Mouse (Mus musculus) E14TG2a.4 (cell line): ENCODE results near the gene Dgki.

Source experiments
- H3K27me3 ChIP-seq: 2 replicates; pipeline ENCODE4 v1.6.1; 2014; ENCODE audit warnings: low read length, control low read depth; ENCODE audit not compliant: insufficient read depth
- H3K36me3 ChIP-seq: 2 replicates; pipeline ENCODE4 v1.6.1; 2014; ENCODE audit warnings: low read length, control low read depth; ENCODE audit not compliant: insufficient read depth
- H3K4me1 ChIP-seq: replicated peaks from 2 replicates; pipeline ENCODE4 v1.6.1; 2014; ENCODE audit warnings: low read depth, low read length, control low read depth
- H3K4me3 ChIP-seq: replicated peaks from 2 replicates; pipeline ENCODE4 v1.5.1; 2014; ENCODE audit warnings: mild to moderate bottlenecking, low read length
- H3K9me3 ChIP-seq: 2 replicates; pipeline ENCODE4 v1.6.1; 2014; ENCODE audit warnings: low read length, control low read depth
- CTCF ChIP-seq: conservative IDR thresholded peaks from 2 replicates; pipeline ENCODE4 v1.5.1; 2014; ENCODE audit warnings: low read length
- NANOG ChIP-seq: IDR thresholded peaks from 2 replicates; pipeline ENCODE4 v1.6.1; 2014; ENCODE audit warnings: borderline replicate concordance, low read length, mixed read lengths
- POU5F1 ChIP-seq: IDR thresholded peaks from 2 replicates; pipeline ENCODE4 v1.6.1; 2014; ENCODE audit warnings: low read length, borderline replicate concordance

The Dgki gene

DNA sequence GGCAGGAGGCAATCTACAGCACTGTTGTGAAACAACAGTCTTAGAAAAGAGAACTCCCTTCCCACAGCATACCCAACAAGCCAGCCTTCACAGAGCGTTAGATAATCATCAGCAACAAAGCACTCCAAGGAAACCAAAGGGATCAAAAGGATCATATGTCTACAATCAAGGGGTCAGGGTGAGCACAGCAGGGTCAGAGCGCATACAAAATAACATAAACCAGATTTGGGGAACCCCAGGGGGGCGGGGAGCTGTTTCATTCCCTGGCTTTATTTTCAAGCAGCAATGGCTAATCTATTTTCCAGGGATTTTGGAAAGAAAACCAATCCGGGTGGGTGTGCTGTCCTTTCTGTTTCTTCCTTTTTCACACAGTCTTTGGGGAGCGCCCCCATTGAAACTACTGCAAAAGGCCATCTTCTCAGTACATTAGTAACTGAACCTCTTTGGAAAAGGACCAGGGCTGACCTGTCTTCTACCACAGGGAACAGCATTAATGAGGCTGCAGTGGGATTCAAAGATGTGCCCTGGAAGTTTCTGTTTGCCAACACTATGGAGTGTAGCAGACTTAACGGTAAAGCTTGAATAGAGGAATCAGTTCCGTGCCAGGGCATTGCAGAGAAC, 419.2 kb downstream of the Dgki start:
- Histone ChIP-seq H3K36me3 (no peaks in the 10 kb centered on the region), H3K4me1 (no peaks in the 10 kb centered on the region), H3K27me3 (no peaks in the 10 kb centered on the region), H3K9me3 (no peaks in the 10 kb centered on the region; the same call in 1 of the 2 replicates), H3K4me3 (no peak overlapping the region)
- TF ChIP-seq POU5F1: no peak
- TF ChIP-seq CTCF: no peak
- TF ChIP-seq NANOG: no peak

DNA sequence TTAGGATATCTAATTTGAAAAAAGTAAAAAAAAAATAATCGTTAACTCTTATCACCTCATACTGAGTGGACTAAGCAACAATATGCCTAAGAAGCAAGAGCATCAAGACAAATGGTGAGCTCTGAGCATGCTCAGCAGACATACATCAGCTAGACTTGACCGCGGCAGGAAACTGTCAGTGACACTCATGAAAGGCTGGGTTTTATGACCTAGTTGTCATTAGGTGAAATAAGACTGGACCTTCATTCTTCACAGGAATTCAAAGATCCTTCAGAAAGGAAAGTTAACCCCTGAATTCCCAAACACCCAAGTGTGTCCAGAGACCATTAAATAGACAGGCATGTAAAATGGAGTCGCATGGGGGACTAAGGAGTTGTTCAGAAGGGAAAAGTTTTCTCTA, 422.6 kb downstream of the Dgki start:
- H3K9me3 ChIP-seq: no peaks in the 10 kb centered on the region
- H3K36me3 ChIP-seq: no peaks in the 10 kb centered on the region
- TF ChIP-seq CTCF: no peak
- no peak for TF ChIP-seq POU5F1
- TF ChIP-seq NANOG: no peak
- no peaks in the 10 kb centered on the region for H3K27me3 ChIP-seq
- H3K4me3 ChIP-seq: no peak overlapping the region
- H3K4me1 ChIP-seq: no peaks in the 10 kb centered on the region

DNA sequence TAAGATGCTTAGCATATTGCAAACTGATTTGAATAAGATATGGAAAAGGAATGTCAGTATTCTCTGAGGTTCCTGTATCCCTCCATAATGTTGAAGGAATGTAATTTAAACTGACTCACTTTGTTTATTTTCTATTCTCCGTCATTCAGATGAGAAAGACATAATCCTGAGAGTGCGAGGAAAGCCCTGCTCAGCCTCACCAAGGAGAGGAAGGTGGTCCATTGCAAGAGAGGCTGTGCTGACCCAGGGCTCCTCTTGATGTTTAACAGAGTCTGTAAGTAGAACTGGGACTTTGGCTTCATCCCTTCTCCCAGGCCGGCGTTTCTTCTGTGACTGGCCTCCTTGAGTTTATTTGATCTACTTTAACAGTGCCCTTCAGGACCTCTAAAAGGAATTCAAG, 423.6 kb downstream of the Dgki start:
- Histone ChIP-seq H3K36me3 (no peaks in the 10 kb centered on the region), H3K4me3 (no peak overlapping the region), H3K9me3 (no peaks in the 10 kb centered on the region), H3K27me3 (no peaks in the 10 kb centered on the region), H3K4me1 (no peaks in the 10 kb centered on the region)
- no peak for TF ChIP-seq CTCF
- no peak for TF ChIP-seq POU5F1
- no peak for TF ChIP-seq NANOG

DNA sequence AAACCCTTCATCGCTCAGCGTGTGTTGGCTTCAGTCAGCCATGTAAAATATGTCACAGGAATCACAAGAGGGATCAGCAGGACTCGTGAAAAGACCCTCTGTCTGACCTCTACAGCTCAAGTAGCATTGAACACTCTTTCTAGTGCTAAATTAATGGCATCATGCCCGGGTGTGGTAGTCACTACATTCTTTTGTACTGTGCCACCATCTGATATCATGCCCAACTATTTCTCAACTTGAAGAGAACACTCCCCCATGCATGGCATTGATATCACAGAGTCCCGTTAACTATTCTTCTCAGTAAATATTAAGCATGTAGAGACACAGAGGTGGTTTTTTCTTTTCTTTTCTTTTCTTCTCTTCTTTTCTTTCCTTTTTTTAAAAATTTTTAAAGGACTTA, 424.1 kb downstream of the Dgki start:
- H3K9me3 ChIP-seq: no peaks in the 10 kb centered on the region
- H3K27me3 ChIP-seq: no peaks in the 10 kb centered on the region
- H3K36me3 ChIP-seq: no peaks in the 10 kb centered on the region
- no peaks in the 10 kb centered on the region for H3K4me1 ChIP-seq
- TF ChIP-seq NANOG (no peak), CTCF (no peak), POU5F1 (no peak)
- H3K4me3 ChIP-seq: no peak overlapping the region

DNA sequence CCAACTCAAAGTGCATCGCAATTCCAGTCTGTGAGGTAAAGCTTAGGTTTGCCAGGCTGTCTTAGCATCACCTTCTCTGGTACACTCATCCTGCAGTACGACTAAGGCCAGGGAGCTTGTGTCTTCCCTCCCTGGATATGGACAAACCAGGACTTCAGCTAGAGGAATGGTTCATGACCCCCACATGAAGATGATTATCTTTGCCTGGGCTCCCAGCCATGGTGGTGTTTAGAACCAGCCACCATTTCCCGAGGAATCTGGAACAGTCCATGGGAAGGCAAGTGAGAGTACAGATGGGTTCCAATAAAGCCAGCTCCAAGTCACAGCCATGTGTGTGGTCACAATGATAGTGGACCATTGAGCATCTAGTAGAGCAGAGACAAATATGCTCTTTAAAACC, 427.1 kb downstream of the Dgki start:
- TF ChIP-seq NANOG: no peak
- TF ChIP-seq CTCF: no peak
- no peak for TF ChIP-seq POU5F1
- Histone ChIP-seq H3K4me3 (no peak overlapping the region), H3K9me3 (no peaks in the 10 kb centered on the region), H3K36me3 (no peaks in the 10 kb centered on the region), H3K4me1 (no peaks in the 10 kb centered on the region), H3K27me3 (no peaks in the 10 kb centered on the region)

DNA sequence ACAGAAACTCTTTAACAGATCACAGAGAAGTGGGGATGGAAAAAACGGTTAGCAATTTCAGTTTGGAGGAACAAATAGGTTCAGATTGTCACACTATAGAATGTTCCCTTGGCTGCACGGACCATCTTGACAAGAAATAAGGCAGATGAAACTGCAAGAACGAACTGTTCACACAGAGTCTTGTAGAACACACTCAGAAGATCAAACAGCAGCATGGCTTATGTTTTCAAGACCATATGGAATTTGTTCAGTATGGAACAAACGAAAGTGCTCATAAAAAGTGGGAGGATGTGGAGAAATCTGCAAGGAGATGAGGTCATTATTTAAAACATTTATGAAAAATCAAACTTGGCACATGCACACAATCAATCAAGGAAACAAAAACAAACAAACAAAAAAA, 431.8 kb downstream of the Dgki start:
- H3K4me1 ChIP-seq: no peaks in the 10 kb centered on the region
- H3K36me3 ChIP-seq: no peaks in the 10 kb centered on the region
- no peaks in the 10 kb centered on the region for H3K27me3 ChIP-seq
- no peak for TF ChIP-seq POU5F1
- no peak for TF ChIP-seq NANOG
- TF ChIP-seq CTCF: no peak
- H3K4me3 ChIP-seq: no peak overlapping the region
- no peaks in the 10 kb centered on the region for H3K9me3 ChIP-seq

DNA sequence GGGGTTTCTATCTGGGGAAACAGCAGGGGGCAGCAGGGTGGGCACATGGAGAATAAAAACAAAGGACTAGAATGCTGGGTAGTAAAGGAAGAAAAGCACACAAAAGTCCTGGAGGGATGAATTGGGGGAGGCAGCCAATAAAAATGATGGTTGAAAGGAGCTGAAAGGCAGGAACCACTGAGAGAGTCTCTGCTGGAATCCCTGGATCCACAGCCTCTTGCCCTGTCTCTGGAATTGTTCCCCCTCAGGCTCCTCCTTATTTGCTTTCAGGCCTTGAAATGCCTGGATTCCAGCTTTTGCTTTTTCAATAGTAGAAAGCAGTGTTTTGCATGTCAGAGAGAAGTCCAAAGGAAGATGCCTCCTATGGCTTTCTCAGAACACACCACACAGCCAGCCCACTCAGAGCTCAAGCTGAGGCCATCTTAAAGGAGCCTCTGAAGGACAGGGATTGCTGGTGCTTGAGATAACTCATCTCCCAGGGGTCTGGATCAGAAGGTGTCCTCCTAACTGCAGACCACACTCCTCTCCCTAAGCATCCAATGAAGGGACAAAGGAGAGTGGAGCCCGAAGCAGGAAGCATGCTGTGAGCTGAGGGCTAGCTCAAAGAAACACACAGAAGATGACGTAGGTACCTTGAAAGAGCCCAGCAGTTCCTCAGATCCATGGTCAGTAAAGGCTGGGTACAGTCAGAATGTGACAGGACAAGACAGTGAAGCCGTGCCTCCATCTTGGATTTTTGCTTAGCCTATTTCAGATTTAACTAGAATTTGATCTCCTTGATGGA, 441.5 kb downstream of the Dgki start:
- H3K4me1 ChIP-seq: peaks cover 33% of the 10 kb centered on the region
- H3K27me3 ChIP-seq: no peaks in the 10 kb centered on the region
- TF ChIP-seq POU5F1 (no peak), CTCF (no peak), NANOG (no peak)
- H3K9me3 ChIP-seq: no peaks in the 10 kb centered on the region
- no peaks in the 10 kb centered on the region for H3K36me3 ChIP-seq
- no peak overlapping the region for H3K4me3 ChIP-seq

DNA sequence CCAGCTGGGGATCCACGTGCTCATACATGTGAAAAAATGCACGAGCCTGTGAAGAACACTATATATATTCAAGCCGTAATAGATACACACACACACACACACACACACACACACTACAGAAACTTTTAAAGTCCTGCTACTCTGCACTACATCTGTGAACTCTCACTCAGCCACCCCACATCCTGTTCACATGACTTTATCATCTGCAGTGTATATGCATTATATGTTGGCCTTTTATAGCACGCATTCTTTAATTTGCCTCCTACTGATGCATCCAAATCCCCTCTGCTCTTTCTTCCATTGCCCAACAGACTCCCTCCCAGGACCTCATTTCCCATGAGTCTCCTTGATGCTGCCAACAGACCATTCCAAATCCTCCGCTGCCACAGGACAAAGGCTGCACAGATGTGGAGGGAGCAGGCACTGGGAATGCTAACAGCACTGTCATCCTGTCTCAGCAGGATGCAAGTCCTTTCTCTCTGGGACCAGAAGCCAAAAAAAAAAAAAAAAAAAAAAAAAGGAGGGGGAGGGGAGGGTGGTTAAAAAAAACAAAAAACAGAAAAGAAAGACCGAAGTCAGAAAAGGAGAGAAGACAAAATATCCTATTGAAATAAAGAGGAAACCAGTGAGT, 442.2 kb downstream of the Dgki start:
- TF ChIP-seq POU5F1 (no peak), CTCF (no peak), NANOG (peak; percentile 8; the same call in 1 of the 2 replicates)
- Histone ChIP-seq H3K27me3 (no peaks in the 10 kb centered on the region), H3K4me1 (peaks cover 33% of the 10 kb centered on the region), H3K36me3 (no peaks in the 10 kb centered on the region), H3K9me3 (no peaks in the 10 kb centered on the region), H3K4me3 (no peak overlapping the region)

DNA sequence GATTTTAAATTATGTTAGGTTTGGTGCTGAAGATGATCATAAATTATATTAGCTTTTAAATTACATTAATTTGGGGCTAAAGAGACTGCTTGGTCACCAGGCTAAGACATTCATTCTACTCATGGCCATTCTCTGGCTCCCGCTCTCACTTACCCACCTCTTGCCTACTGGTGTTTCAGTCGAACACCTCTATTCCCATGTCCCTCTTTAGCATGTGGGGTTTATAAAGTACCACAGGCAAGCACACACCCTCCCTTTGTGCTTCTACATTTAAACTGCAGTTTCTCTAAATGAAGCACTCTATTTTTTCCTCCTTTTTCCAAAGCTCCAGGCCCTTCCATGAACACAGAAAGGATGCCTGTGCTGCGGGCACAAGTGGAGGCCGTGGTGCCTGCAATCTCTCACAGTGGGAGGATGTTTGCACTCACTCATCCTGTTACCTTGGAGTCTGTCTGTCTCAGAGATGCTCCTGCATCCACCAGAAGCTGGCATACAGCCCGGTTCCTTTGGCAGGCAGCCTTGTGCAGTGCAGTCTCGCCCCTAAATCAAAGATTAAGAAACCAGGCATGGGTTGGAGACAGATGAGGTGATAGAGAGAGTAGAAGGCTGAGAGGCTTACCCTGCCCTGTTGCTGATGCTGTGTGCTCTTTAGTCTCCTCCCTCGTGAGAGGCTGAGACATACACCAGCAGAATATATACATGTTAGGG, 449.4 kb downstream of the Dgki start:
- Histone ChIP-seq H3K4me1 (no peaks in the 10 kb centered on the region), H3K36me3 (no peaks in the 10 kb centered on the region), H3K27me3 (no peaks in the 10 kb centered on the region), H3K9me3 (no peaks in the 10 kb centered on the region), H3K4me3 (no peak overlapping the region)
- TF ChIP-seq POU5F1: no peak
- TF ChIP-seq CTCF: no peak
- no peak for TF ChIP-seq NANOG
